Mouse (Mus musculus) intestine, embryonic 14.5 days (tissue): Measurements from ENCODE around the gene Ngly1. TPM values are rescaled to one million over a fixed set of nuclear protein-coding genes. Genes with fewer than 3 reads are reported as not detected.

Experiments used
- ATAC-seq: fragments of 200-750 bp; cut with Nextera tagmentation; replicated peaks from 2 replicates; pipeline ENCODE4 v1.8.0; 2017; ENCODE audit warnings: low read depth, moderate number of reproducible peaks, moderate TSS enrichment, moderate library complexity; ENCODE audit not compliant: low FRiP score, low TSS enrichment
- DNase-seq: peaks from one replicate; pipeline ENCODE4 v3.0.0-alpha.2; 2018; ENCODE audit warnings: low spot score
- H3K27ac ChIP-seq: fragments of 300-500 bp; sonication (generic); 2 replicates; pipeline ENCODE4 v1.5.1; 2014; ENCODE audit warnings: low read depth, mild to moderate bottlenecking, control low read depth
- H3K27me3 ChIP-seq: fragments of 300-500 bp; sonication (generic); replicated peaks from 2 replicates; pipeline ENCODE4 v1.6.1; 2014; ENCODE audit warnings: low read length, control low read depth; ENCODE audit not compliant: control insufficient read depth, insufficient read depth
- H3K36me3 ChIP-seq: fragments of 300-500 bp; sonication (generic); 2 replicates; pipeline ENCODE4 v1.6.1; 2014; ENCODE audit warnings: low read length, control low read depth; ENCODE audit not compliant: control insufficient read depth, insufficient read depth
- H3K4me1 ChIP-seq: fragments of 300-500 bp; sonication (generic); replicated peaks from 2 replicates; pipeline ENCODE4 v1.6.1; 2014; ENCODE audit warnings: low read length, control low read depth, mixed read lengths; ENCODE audit not compliant: control insufficient read depth, insufficient read depth
- H3K4me2 ChIP-seq: fragments of 300-500 bp; sonication (generic); 2 replicates; pipeline ENCODE4 v1.6.1; 2014; ENCODE audit warnings: low read length
- H3K4me3 ChIP-seq: fragments of 300-500 bp; sonication (generic); 2 replicates; pipeline ENCODE4 v1.5.1; 2014; ENCODE audit warnings: low read depth, low read length, control low read depth, mixed read lengths
- H3K9ac ChIP-seq: fragments of 300-500 bp; sonication (generic); 2 replicates; pipeline ENCODE4 v1.6.1; 2014; ENCODE audit warnings: mild to moderate bottlenecking, low read length
- H3K9me3 ChIP-seq: fragments of 300-500 bp; sonication (generic); 2 replicates; pipeline ENCODE4 v1.6.1; 2016; ENCODE audit warnings: low read length, control low read depth; ENCODE audit not compliant: control insufficient read depth
- WGBS: fragments of 180-500 bp; shearing (Covaris S2); extraction: QIAGEN DNeasy Blood & Tissue Kit; methylation state at CpG from one replicate; pipeline ENCODE4 v1.1.7; 2014; 5-methylcytosine and 5-hydroxymethylcytosine counted together
- polyA plus RNA-seq: library from polyadenylated mRNA; unstranded; fragments of >200 nt; fragmentation: Nextera tagmentation; extraction: Ambion mirVana; gene quantifications from 2 replicates; pipeline ENCODE4 v1.2.1, GENCODE M21; 2014

Ngly1 gene
- 32.1 and 35.7 TPM in 2 replicates for polyA plus RNA-seq

GRCm38 (mm10) chr14:16249171-16249874, at the start of gene Ngly1, which contains the start of gene Oxsm:
Gene Ngly1 (plus strand): TSS chr14:16249280.
Gene Oxsm (minus strand): TSS chr14:16249808.
- Histone ChIP-seq H3K27ac (peak within 1 kb of the TSS; percentile 83), H3K9me3 (no peaks in the 10 kb centered on the region), H3K4me3 (peak within 1 kb of the TSS; percentile 75), H3K36me3 (no peaks in the 10 kb centered on the region), H3K4me2 (peak within 1 kb of the TSS; percentile 89), H3K9ac (peak within 1 kb of the TSS; percentile 96), H3K27me3 (no peaks in the 10 kb centered on the region), H3K4me1 (peaks cover 10% of the 10 kb centered on the region; the same call in 1 of the 2 replicates)
- WGBS: under 1% methylated on average over 63 of the region's 65 CpGs
- peak; percentile 99 for ATAC-seq
- peak; percentile 93 for DNase-seq

DNA sequence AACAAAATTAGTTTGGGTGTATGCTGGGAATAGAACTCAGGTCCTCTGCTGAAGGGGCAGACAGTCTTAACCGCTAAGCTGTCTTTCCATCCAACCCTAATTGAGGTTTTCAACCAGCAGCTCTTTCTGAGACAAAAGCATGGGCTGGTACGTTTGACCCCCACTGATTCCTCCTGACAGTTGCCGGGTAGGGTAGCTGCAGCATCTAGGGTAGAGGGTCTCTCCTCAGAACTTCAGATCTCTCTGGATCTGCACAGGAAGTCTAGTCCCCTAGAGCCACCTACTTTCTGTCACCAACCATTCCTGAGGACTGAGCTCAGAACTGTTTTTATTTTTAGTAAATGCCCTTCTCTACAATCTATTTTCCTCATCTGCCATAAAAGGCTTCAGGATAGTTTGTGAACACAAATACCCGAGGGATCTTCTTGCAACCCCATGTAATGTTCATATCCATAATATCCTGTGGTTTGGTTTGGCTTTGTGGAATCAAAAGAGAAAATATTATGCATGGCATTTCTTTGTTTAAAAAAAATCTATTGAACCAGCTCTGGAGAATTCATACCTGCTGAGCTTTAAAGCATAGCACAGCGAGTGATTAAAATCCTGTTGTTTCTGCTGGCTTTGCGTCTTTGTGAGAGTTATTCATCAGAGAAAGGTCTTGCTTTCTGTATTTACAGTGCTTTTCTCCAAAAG, 48.7 kb upstream of the Ngly1 start:
- Histone ChIP-seq H3K9me3 (no peaks in the 10 kb centered on the region), H3K9ac (no peak overlapping the region), H3K27me3 (no peaks in the 10 kb centered on the region), H3K4me3 (no peak overlapping the region), H3K4me2 (no peak overlapping the region), H3K4me1 (no peaks in the 10 kb centered on the region; the same call in 1 of the 2 replicates), H3K36me3 (no peaks in the 10 kb centered on the region), H3K27ac (no peak overlapping the region)
- DNase-seq (no peak), ATAC-seq (no peak)
- 54% methylated on average over 6 of the region's 6 CpGs for WGBS

DNA sequence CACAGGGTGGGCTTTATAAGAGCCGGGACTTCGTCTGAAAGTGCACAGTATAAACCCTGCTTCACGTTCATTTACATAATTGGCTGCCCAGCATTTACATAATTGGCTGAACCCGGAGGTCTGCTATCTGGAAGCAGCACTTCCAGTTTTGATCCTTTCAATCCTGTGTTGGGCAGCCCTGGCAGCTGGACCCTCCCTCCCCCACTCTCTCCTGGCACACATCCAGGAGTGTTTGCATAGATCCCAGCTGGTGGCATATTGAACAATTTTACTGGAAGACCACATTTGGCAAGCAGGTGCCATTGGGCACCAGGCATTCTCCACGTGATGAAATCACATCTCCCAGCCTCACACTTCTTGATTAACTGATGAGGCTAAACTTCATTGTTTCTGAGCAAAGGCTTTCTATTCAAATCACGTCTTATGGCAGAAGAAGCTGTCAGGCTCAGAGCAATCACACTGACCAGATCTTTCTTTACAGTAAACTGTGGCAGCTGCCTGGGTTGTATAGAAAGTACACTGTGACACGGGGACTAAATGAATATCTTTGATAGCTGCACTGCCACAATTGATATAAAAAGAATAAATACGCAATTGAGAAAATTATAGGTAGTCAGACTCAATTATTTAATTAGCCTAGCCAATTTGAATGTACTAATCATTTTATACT, 48.0 kb upstream of the Ngly1 start:
- H3K4me2 ChIP-seq: no peak overlapping the region
- H3K27ac ChIP-seq: no peak overlapping the region
- no peaks in the 10 kb centered on the region for H3K9me3 ChIP-seq
- no peaks in the 10 kb centered on the region; the same call in 1 of the 2 replicates for H3K4me1 ChIP-seq
- H3K36me3 ChIP-seq: no peaks in the 10 kb centered on the region
- no peak overlapping the region for H3K9ac ChIP-seq
- no peak overlapping the region for H3K4me3 ChIP-seq
- no peaks in the 10 kb centered on the region for H3K27me3 ChIP-seq
- peak; percentile 43; the same call in 1 of the 2 replicates for ATAC-seq
- WGBS: 38% methylated on average over 8 of the region's 8 CpGs
- peak; percentile 69 for DNase-seq

DNA sequence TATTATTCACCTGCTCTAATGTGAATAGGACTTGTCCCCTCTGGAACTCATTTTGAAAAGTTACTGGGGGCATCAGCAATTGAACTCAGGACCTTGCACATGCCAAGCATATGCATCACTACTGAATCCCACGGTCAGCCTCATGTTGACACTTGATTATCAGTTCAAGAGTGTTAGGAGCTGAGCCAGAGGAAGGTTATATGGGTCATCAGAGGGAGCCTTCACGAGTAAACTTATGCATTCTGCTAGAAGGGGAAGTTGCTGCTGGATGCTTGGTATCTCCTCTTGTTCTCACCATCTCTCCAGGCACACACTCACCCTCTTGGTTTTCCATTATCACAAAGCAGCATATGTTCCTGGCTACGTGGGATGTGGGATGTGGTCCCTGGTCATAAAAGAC, 47.4 kb upstream of the Ngly1 start:
- no peak overlapping the region for H3K27ac ChIP-seq
- H3K9ac ChIP-seq: no peak overlapping the region
- DNase-seq: no peak
- no peak for ATAC-seq
- H3K9me3 ChIP-seq: no peaks in the 10 kb centered on the region
- no peaks in the 10 kb centered on the region; the same call in 1 of the 2 replicates for H3K4me1 ChIP-seq
- WGBS: 31% methylated on average over 3 of the region's 3 CpGs
- no peaks in the 10 kb centered on the region for H3K27me3 ChIP-seq
- H3K4me3 ChIP-seq: no peak overlapping the region
- H3K4me2 ChIP-seq: no peak overlapping the region
- no peaks in the 10 kb centered on the region for H3K36me3 ChIP-seq

GRCm38 (mm10) chr14:16207722-16208121, 41.4 kb upstream of the Ngly1 start:
- DNase-seq: no peak
- no peak for ATAC-seq
- H3K27me3 ChIP-seq: no peaks in the 10 kb centered on the region
- H3K36me3 ChIP-seq: no peaks in the 10 kb centered on the region
- H3K4me3 ChIP-seq: no peak overlapping the region
- no peak overlapping the region for H3K9ac ChIP-seq
- H3K9me3 ChIP-seq: no peaks in the 10 kb centered on the region
- H3K4me1 ChIP-seq: no peaks in the 10 kb centered on the region
- no peak overlapping the region for H3K4me2 ChIP-seq
- H3K27ac ChIP-seq: no peak overlapping the region

DNA sequence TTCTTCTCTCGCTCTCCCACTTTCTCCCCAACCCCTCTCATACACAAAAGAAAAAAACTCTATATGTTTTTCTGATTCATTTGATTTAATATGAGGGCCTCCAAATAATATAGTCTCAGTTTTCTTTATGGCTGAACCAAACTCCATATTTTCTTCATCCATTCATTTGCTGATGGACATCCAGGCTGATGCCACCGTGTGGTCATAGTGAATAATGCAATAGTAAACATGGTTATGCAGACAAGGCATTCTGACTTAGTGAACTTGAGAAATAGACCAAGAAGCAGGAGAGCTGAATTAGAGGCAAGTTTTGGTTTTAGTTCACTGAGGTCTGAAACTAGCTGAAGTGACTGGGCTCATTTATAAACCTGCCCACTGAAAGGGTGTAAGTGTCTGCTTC, 30.1 kb upstream of the Ngly1 start:
- Histone ChIP-seq H3K9me3 (no peaks in the 10 kb centered on the region), H3K4me2 (no peak overlapping the region), H3K27ac (no peak overlapping the region), H3K27me3 (no peaks in the 10 kb centered on the region), H3K9ac (no peak overlapping the region), H3K36me3 (no peaks in the 10 kb centered on the region), H3K4me3 (no peak overlapping the region), H3K4me1 (no peaks in the 10 kb centered on the region)
- DNase-seq (no peak), ATAC-seq (no peak)
- 58% methylated on average over 2 of the region's 2 CpGs for WGBS

- Histone ChIP-seq H3K36me3 (no peaks in the 10 kb centered on the region), H3K27me3 (no peaks in the 10 kb centered on the region), H3K4me3 (no peak overlapping the region), H3K9me3 (no peaks in the 10 kb centered on the region), H3K4me2 (no peak overlapping the region), H3K4me1 (no peaks in the 10 kb centered on the region), H3K27ac (no peak overlapping the region), H3K9ac (no peak overlapping the region)
- ATAC-seq (no peak), DNase-seq (no peak)
- WGBS: 74% methylated on average over 2 of the region's 2 CpGs
Measured at GRCm38 (mm10) chr14:16229395-16229794, 19.7 kb upstream of the Ngly1 start.

- ATAC-seq: no peak
- no peak overlapping the region for H3K27ac ChIP-seq
- H3K36me3 ChIP-seq: no peaks in the 10 kb centered on the region
- no peaks in the 10 kb centered on the region for H3K27me3 ChIP-seq
- H3K9ac ChIP-seq: no peak overlapping the region
- no peaks in the 10 kb centered on the region for H3K9me3 ChIP-seq
- H3K4me1 ChIP-seq: no peaks in the 10 kb centered on the region
- H3K4me2 ChIP-seq: no peak overlapping the region
- H3K4me3 ChIP-seq: no peak overlapping the region
- no peak for DNase-seq
Measured at GRCm38 (mm10) chr14:16230581-16230980, 18.5 kb upstream of the Ngly1 start.
